Mouse (Mus musculus): Measurements from ENCODE around the gene Gm49345.
"Not testable (repeated sequence)": the region's sequence is repeated elsewhere in the genome, so short reads cannot be mapped to it uniquely, and the experiment has no call there.

- TF ChIP-seq TCF12 (IDR thresholded peaks at IDR 0.05; ENCODE audit: insufficient read depth, poor library complexity, severe bottlenecking); POLR2A (IDR thresholded peaks at IDR 0.05; ENCODE audit: insufficient read length, low read depth); TCF3 (IDR thresholded peaks at IDR 0.05; ENCODE audit: insufficient read length, low read depth); POLR2AphosphoS2 (IDR thresholded peaks at IDR 0.05; ENCODE audit: insufficient read length, low read depth); USF1 (IDR thresholded peaks at IDR 0.05; ENCODE audit: low read depth); MAX (IDR thresholded peaks at IDR 0.05; ENCODE audit: low read depth); E2F4 (IDR thresholded peaks at IDR 0.05; ENCODE audit: insufficient read depth): not testable (repeated sequence)
Observed at GRCm38 (mm10) chr13:67683841-67684240, 46.3 kb upstream of the Gm49345 start.

All from myocyte (in vitro differentiated cells).